In genomic region chr11:117871911-117872584, GRCm38 (mm10) we compare ENCODE assay signal across 9 mouse cellular contexts. TPM values are rescaled to one million over a fixed set of nuclear protein-coding genes. Genes with fewer than 3 reads are reported as not detected.
DNase-seq lines count a peak whose midpoint lies in the region; ATAC-seq and TF ChIP-seq lines count a peak whose summit lies in the region.
"Had no signal": no experiment of that assay in that cellular context is flagged by ENCODE, and none has a peak within 500 bp of the region (broad histone marks: within the 10 kb centered on the region; RNA-seq: fewer than 3 reads in every experiment).

No protein-coding gene starts in this region.

- no peaks in the 10 kb centered on the region for H3K9me3 ChIP-seq in heart, embryonic 10.5 days
- no peaks in the 10 kb centered on the region for H3K9me3 ChIP-seq in ES-E14 (ENCODE audit: control insufficient read depth, insufficient read depth, low read depth, low read length)
- no peaks in the 10 kb centered on the region for H3K9me3 ChIP-seq in liver, embryonic 12.5 days (replicated peaks)
- H3K9me3 ChIP-seq: G1E had no signal

- no peak overlapping the region for H3K27ac ChIP-seq in heart, embryonic 10.5 days
- no peak overlapping the region for H3K27ac ChIP-seq in ES-E14 (ENCODE audit: insufficient read depth, low read depth, low read length, poor library complexity, severe bottlenecking)
- no peak overlapping the region for H3K27ac ChIP-seq in liver, embryonic 12.5 days

- peaks cover 55% of the 10 kb centered on the region for H3K4me1 ChIP-seq in heart, embryonic 10.5 days
- H3K4me1 ChIP-seq in ES-E14 (ENCODE audit: control insufficient read depth in 2 of 2, insufficient read depth in 2 of 2, low read length in 2 of 2, poor library complexity in 1 of 2), result peaks cover 9 to 21% of the 10 kb centered on the region in 2 experiments
- H3K4me1 ChIP-seq in liver, embryonic 12.5 days, result peaks cover 31% of the 10 kb centered on the region

- peaks cover 33% of the 10 kb centered on the region; the same call in 1 of the 2 replicates for H3K27me3 ChIP-seq in heart, embryonic 10.5 days (ENCODE audit: insufficient read depth, poor library complexity, severe bottlenecking)
- peaks cover 44% of the 10 kb centered on the region for H3K27me3 ChIP-seq in liver, embryonic 12.5 days (replicated peaks)

- 65% methylated on average over 12 of the region's 12 CpGs for WGBS in heart, embryonic 10.5 days
- 27% methylated on average over 12 of the region's 12 CpGs for WGBS in liver, embryonic 12.5 days (ENCODE audit: insufficient replicate concordance)

- peak overlapping the region; percentile 6; the same call in 1 of the 2 replicates for H3K9ac ChIP-seq in ES-E14 (ENCODE audit: insufficient read depth, low read depth, low read length, poor library complexity, severe bottlenecking)
- H3K9ac ChIP-seq in liver, embryonic 12.5 days, result no peak overlapping the region

- H3K36me3 ChIP-seq in heart, embryonic 10.5 days, result 0 out of 2 replicates have a peak, but pooled peaks cover 3% of the 10 kb centered on the region
- H3K36me3 ChIP-seq in ES-E14 (ENCODE audit: control insufficient read depth, insufficient read depth, low read length, poor library complexity, severe bottlenecking), result no peaks in the 10 kb centered on the region
- no peaks in the 10 kb centered on the region for H3K36me3 ChIP-seq in liver, embryonic 12.5 days
- H3K36me3 ChIP-seq: G1E had no signal

- no peak for ATAC-seq in liver, embryonic 12.5 days

- no peak for DNase-seq in heart, embryonic 10.5 days (ENCODE audit: low spot score)
- DNase-seq in heart, postnatal 10 days, result no peak
- DNase-seq in ES-E14 (ENCODE audit: low read depth, low spot score), result no peak
- peak; percentile 62 to 72 for DNase-seq in spleen, adult 18-20 months
- no peak for DNase-seq in left cerebral cortex, adult 18-20 months (ENCODE audit: low spot score in 2 of 2)
- DNase-seq in kidney, postnatal 14 days, result no peak
- no peak for DNase-seq in left cerebral cortex, postnatal 4 days

- peak overlapping the region; percentile 78; the same call in 1 of the 2 replicates for H3K4me3 ChIP-seq in heart, embryonic 10.5 days
- H3K4me3 ChIP-seq in ES-E14 (ENCODE audit: insufficient read depth in 1 of 2, low read depth in 1 of 2, low read length in 2 of 2, poor library complexity in 1 of 2, severe bottlenecking in 1 of 2), result no peak overlapping the region
- H3K4me3 ChIP-seq in liver, embryonic 12.5 days, result no peak overlapping the region

- peak overlapping the region; percentile 77; the same call in 1 of the 2 replicates for H3K4me2 ChIP-seq in liver, embryonic 12.5 days

- intact Hi-C loops in heart, postnatal 10 days (cut with DNase I), result loop anchor here (1.0 to 5.0 kb wide), 6 partner anchors 41 to 351 kb away; partner anchors contain the start of gene Socs3
- intact Hi-C loops in left cerebral cortex, postnatal 4 days (cut with DNase I), result loop anchor here (5.0 to 10.0 kb wide), 3 partner anchors 123 to 353 kb away; no protein-coding TSS in a partner anchor

- in situ Hi-C loops in ES-E14 (cut with MboI; ENCODE audit: low sequenced_read_pairs in 2 of 2, unreplicated experiment in 2 of 2), result loop anchor here in 1 of 2 experiments (5.0 to 25.0 kb wide), 2 partner anchors 210 to 365 kb away; partner anchors contain the start of gene Cyth1

TF ChIP-seq in ES-E14, 5 proteins besides CTCF, POLR2A, EP300 and RAD21:
- TF ChIP-seq ZNF384 (IDR thresholded peaks at IDR 0.05; ENCODE audit: low read depth, low read length) (no peak), HCFC1 (IDR thresholded peaks at IDR 0.05; ENCODE audit: borderline replicate concordance, insufficient read depth, low read length) (no peak), ZC3H11A (IDR thresholded peaks at IDR 0.05; ENCODE audit: borderline replicate concordance, low read depth, low read length) (no peak), CHD2 (IDR thresholded peaks at IDR 0.05; ENCODE audit: low read depth, low read length) (no peak), MAFK (IDR thresholded peaks at IDR 0.05; ENCODE audit: insufficient read depth, low read depth, low read length) (no peak)

RNA-seq across cellular contexts. Expression of gene Tha1, which starts 1.2 kb away (rescaled TPM):
- 4.0 and 4.3 TPM in 2 replicates for polyA plus RNA-seq in heart, embryonic 10.5 days (2016; fragmentation: Nextera tagmentation; extraction: Ambion mirVana)
- 1 to 10 TPM; 5.1 to 5.7 TPM for total RNA-seq in heart, postnatal 10 days (2021)
- 1.2 and 3.1 TPM in 2 replicates for total RNA-seq in ES-E14 (2012; rRNA removed)
- 1.7 TPM in 2 replicates for polyA plus RNA-seq in liver, embryonic 12.5 days (2016; fragmentation: Nextera tagmentation; extraction: Ambion mirVana)
- total RNA-seq in left cerebral cortex, adult 18-20 months (2021), result 1 to 10 TPM; 2.8 to 5.0 TPM
- total RNA-seq in left cerebral cortex, postnatal 4 days (2021), result 1 to 10 TPM; 2.1 to 3.3 TPM
- total RNA-seq: G1E had no signal
- polyA plus RNA-seq: G1E had no signal

RNA-seq across cellular contexts. Expression of gene Tmem235, which starts 11.5 kb away (rescaled TPM):
- polyA plus RNA-seq in heart, embryonic 10.5 days (2016; fragmentation: Nextera tagmentation; extraction: Ambion mirVana), result not detected in 2 replicates
- not detected for total RNA-seq in heart, postnatal 10 days (2021)
- total RNA-seq in ES-E14 (2012; rRNA removed), result 0.36 and 0.58 TPM in 2 replicates
- polyA plus RNA-seq in liver, embryonic 12.5 days (2016; fragmentation: Nextera tagmentation; extraction: Ambion mirVana), result not detected in 2 replicates
- total RNA-seq in left cerebral cortex, adult 18-20 months (2021), result not detected
- not detected for total RNA-seq in left cerebral cortex, postnatal 4 days (2021)
- total RNA-seq: G1E had no signal
- polyA plus RNA-seq: G1E had no signal

RNA-seq across cellular contexts. Expression of gene Birc5, which starts 23.0 kb away (rescaled TPM):
- polyA plus RNA-seq in heart, embryonic 10.5 days (2016; fragmentation: Nextera tagmentation; extraction: Ambion mirVana), result 275 and 334 TPM in 2 replicates
- total RNA-seq in heart, postnatal 10 days (2021), result 10 to 100 TPM; 17.4 to 18.4 TPM
- total RNA-seq in ES-E14 (2012; rRNA removed), result 125 and 166 TPM in 2 replicates
- 370 and 373 TPM in 2 replicates for polyA plus RNA-seq in liver, embryonic 12.5 days (2016; fragmentation: Nextera tagmentation; extraction: Ambion mirVana)
- total RNA-seq in left cerebral cortex, adult 18-20 months (2021), result under 1 TPM; 0.65 to 0.87 TPM
- total RNA-seq in left cerebral cortex, postnatal 4 days (2021), result 1 to 10 TPM; 6.3 to 6.7 TPM

RNA-seq across cellular contexts. Expression of gene Tk1, which starts 46.2 kb away (rescaled TPM):
- polyA plus RNA-seq in heart, embryonic 10.5 days (2016; fragmentation: Nextera tagmentation; extraction: Ambion mirVana), result 124 and 134 TPM in 2 replicates
- 10 to 100 TPM; 22.9 to 27.9 TPM for total RNA-seq in heart, postnatal 10 days (2021)
- total RNA-seq in ES-E14 (2012; rRNA removed), result 77.5 and 89.3 TPM in 2 replicates
- 145 and 152 TPM in 2 replicates for polyA plus RNA-seq in liver, embryonic 12.5 days (2016; fragmentation: Nextera tagmentation; extraction: Ambion mirVana)
- total RNA-seq in left cerebral cortex, adult 18-20 months (2021), result under 1 TPM; 0.84 to 0.98 TPM
- total RNA-seq in left cerebral cortex, postnatal 4 days (2021), result 1 to 10 TPM; 8.9 to 9.0 TPM

RNA-seq across cellular contexts. Expression of gene Afmid, which starts 46.3 kb away (rescaled TPM):
- polyA plus RNA-seq in heart, embryonic 10.5 days (2016; fragmentation: Nextera tagmentation; extraction: Ambion mirVana), result 8.8 and 13.5 TPM in 2 replicates
- 1 to 10 TPM; 7.4 to 10.0 TPM for total RNA-seq in heart, postnatal 10 days (2021)
- 1.8 and 2.4 TPM in 2 replicates for total RNA-seq in ES-E14 (2012; rRNA removed)
- polyA plus RNA-seq in liver, embryonic 12.5 days (2016; fragmentation: Nextera tagmentation; extraction: Ambion mirVana), result 6.7 TPM in 2 replicates
- 1 to 10 TPM; 4.1 to 6.3 TPM for total RNA-seq in left cerebral cortex, adult 18-20 months (2021)
- 10 to 100 TPM in 1 of 2 experiments, 1 to 10 TPM in 1; 7.8 to 11.5 TPM for total RNA-seq in left cerebral cortex, postnatal 4 days (2021)

Comparison
In these comparisons a context has a peak if more than half of its experiments do, and no peak if none do; other contexts are left out.
1. DNase-seq: peak in spleen, adult 18-20 months (2 of 2); none in heart, embryonic 10.5 days (single experiment), heart, postnatal 10 days (0 of 2), ES-E14 (single experiment), left cerebral cortex, adult 18-20 months (0 of 2), kidney, postnatal 14 days (single experiment) and left cerebral cortex, postnatal 4 days (single experiment).